Mouse (Mus musculus) intestine, embryonic 16.5 days (tissue): ENCODE measurements around the gene Rybp. TPM values are rescaled to one million over a fixed set of nuclear protein-coding genes. Genes with fewer than 3 reads are reported as not detected.

ENCODE experiments used
- ATAC-seq: fragments of 200-750 bp; cut with Nextera tagmentation; 2 replicates; pipeline ENCODE4 v1.8.0; 2017; ENCODE audit warnings: moderate TSS enrichment, moderate library complexity
- H3K27ac ChIP-seq: fragments of 300-500 bp; sonication (generic); 2 replicates; pipeline ENCODE4 v1.5.1; 2014; ENCODE audit warnings: mild to moderate bottlenecking, low read length
- H3K27me3 ChIP-seq: fragments of 300-500 bp; sonication (generic); replicated peaks from 2 replicates; pipeline ENCODE4 v1.6.1; 2014; ENCODE audit warnings: low read length, control low read depth, mixed read lengths; ENCODE audit not compliant: control insufficient read depth, insufficient read depth
- H3K36me3 ChIP-seq: fragments of 300-500 bp; sonication (generic); 2 replicates; pipeline ENCODE4 v1.6.1; 2014; ENCODE audit warnings: low read length, control low read depth; ENCODE audit not compliant: control insufficient read depth, insufficient read depth
- H3K4me1 ChIP-seq: fragments of 300-500 bp; sonication (generic); 2 replicates; pipeline ENCODE4 v1.6.1; 2014; ENCODE audit warnings: low read length, control low read depth, mixed read lengths; ENCODE audit not compliant: control insufficient read depth, insufficient read depth
- H3K4me2 ChIP-seq: fragments of 300-500 bp; sonication (generic); 2 replicates; pipeline ENCODE4 v1.6.1; 2014; ENCODE audit warnings: low read depth, low read length, control low read depth
- H3K4me3 ChIP-seq: fragments of 300-500 bp; sonication (generic); 2 replicates; pipeline ENCODE4 v1.5.1; 2014; ENCODE audit warnings: mild to moderate bottlenecking, low read length
- H3K9ac ChIP-seq: fragments of 300-500 bp; sonication (generic); 2 replicates; pipeline ENCODE4 v1.6.1; 2014; ENCODE audit warnings: low read depth, low read length
- H3K9me3 ChIP-seq: fragments of 300-500 bp; sonication (generic); 2 replicates; pipeline ENCODE4 v1.6.1; 2016; ENCODE audit warnings: low read length, control low read depth; ENCODE audit not compliant: control insufficient read depth
- WGBS: fragments of 180-500 bp; shearing (Covaris S2); extraction: QIAGEN DNeasy Blood & Tissue Kit; methylation state at CpG from one replicate; pipeline ENCODE4 v1.1.7; 2014; 5-methylcytosine and 5-hydroxymethylcytosine counted together
- polyA plus RNA-seq: library from polyadenylated mRNA; unstranded; fragments of >200 nt; fragmentation: Nextera tagmentation; extraction: Ambion mirVana; gene quantifications from 2 replicates; pipeline ENCODE4 v1.2.1, GENCODE M21; 2015

The Rybp gene
- polyA plus RNA-seq, 1 experiment from 2014 or later, result 6.0 TPM

GRCm38 (mm10) chr6:100180213-100180882 lies 106.9 kb downstream of the Rybp start:
- H3K4me3 ChIP-seq, result no peak overlapping the region
- H3K9ac ChIP-seq, result no peak overlapping the region
- no peak overlapping the region for H3K4me2 ChIP-seq
- no peaks in the 10 kb centered on the region for H3K27me3 ChIP-seq
- H3K9me3 ChIP-seq, result no peaks in the 10 kb centered on the region
- ATAC-seq, result 0 out of 2 replicates have a peak, but pooled peaks have one; percentile 9
- no peaks in the 10 kb centered on the region for H3K36me3 ChIP-seq
- no peak overlapping the region for H3K27ac ChIP-seq
- WGBS, result 76% methylated on average over 4 of the region's 4 CpGs
- H3K4me1 ChIP-seq, result peaks cover 6% of the 10 kb centered on the region

GRCm38 (mm10) chr6:100178830-100179229 lies 108.5 kb downstream of the Rybp start:
- no peak overlapping the region for H3K4me3 ChIP-seq
- peaks cover 6% of the 10 kb centered on the region for H3K4me1 ChIP-seq
- no peaks in the 10 kb centered on the region for H3K36me3 ChIP-seq
- no peaks in the 10 kb centered on the region for H3K9me3 ChIP-seq
- no peak overlapping the region for H3K9ac ChIP-seq
- WGBS, result 50% methylated on average over 3 of the region's 3 CpGs
- no peak overlapping the region for H3K4me2 ChIP-seq
- no peak for ATAC-seq
- H3K27ac ChIP-seq, result no peak overlapping the region
- H3K27me3 ChIP-seq, result no peaks in the 10 kb centered on the region
